Mouse (Mus musculus) gastrocnemius, adult 2 months (tissue): ENCODE measurements at regions not wholly inside any gene's neighbourhood (a gene's known extent, or its start where the extent isn't known, plus 50 kb on each side); places are given as distances from the start of the nearest gene placed in this dataset.

Experiments used
- DNase-seq: peaks from one replicate; pipeline ENCODE4 v3.0.0; 2022
- H3K27ac ChIP-seq: fragments of 200-600 bp; 2 replicates; pipeline ENCODE4 v1.8.1; 2022; ENCODE audit warnings: mild to moderate bottlenecking
- H3K4me3 ChIP-seq: fragments of 200-600 bp; 2 replicates; pipeline ENCODE4 v1.8.1; 2022; ENCODE audit warnings: mild to moderate bottlenecking, moderate library complexity
- CTCF ChIP-seq: fragments of 200-600 bp; IDR thresholded peaks from 2 replicates; pipeline ENCODE4 v1.8.1; 2022; ENCODE audit warnings: antibody characterized with exemption, mild to moderate bottlenecking, moderate library complexity
- intact Hi-C: fragments of 180-260 bp; cut with DNase I; formaldehyde crosslinking; loops from one replicate; pipeline ENCODE4 v1.15.1; 2025

DNA sequence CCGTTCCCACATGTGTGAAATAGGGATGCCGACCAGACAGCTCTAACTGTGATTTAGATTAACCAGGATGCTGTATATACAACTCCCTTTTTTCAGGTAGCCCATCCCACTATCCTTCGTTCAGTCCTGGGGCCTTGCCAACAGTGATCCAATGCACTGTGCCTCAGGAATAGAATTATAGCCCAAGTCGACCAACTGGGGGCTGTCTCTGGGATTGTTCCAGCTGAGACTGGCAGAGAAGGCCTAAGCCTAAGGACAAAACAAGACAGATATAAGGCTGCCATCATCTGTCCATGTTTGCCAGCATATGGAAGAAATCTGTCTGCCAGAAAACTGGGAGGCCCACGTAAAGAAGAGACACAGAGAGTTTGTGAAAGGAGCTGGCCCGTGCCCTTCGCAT lies 269.9 kb downstream of the H2al1j start:
- H3K27ac ChIP-seq: no peak overlapping the region
- intact Hi-C loops: no loop called here
- DNase-seq: no peak

GRCm38 (mm10) chrX:11614237-11614636 lies 286.6 kb downstream of the H2al1j start:
- DNase-seq: peak; percentile 47
- H3K27ac ChIP-seq: no peak overlapping the region
- intact Hi-C loops: no loop called here

More for the DNA sequence above, 269.9 kb downstream of the H2al1j start:
- TF ChIP-seq CTCF: no peak
- H3K4me3 ChIP-seq: no peak overlapping the region

GRCm38 (mm10) chrX:11621045-11621763 lies 293.6 kb downstream of the H2al1j start:
- intact Hi-C loops: no loop called here
- TF ChIP-seq CTCF: no peak
- H3K27ac ChIP-seq: peak overlapping the region; percentile 64
- peak; percentile 74 for DNase-seq
- H3K4me3 ChIP-seq: peak overlapping the region; percentile 22; the same call in 1 of the 2 replicates

More at GRCm38 (mm10) chrX:11614237-11614636, 286.6 kb downstream of the H2al1j start:
- no peak overlapping the region for H3K4me3 ChIP-seq
- TF ChIP-seq CTCF: no peak

GRCm38 (mm10) chrX:11626274-11626878 lies 298.8 kb downstream of the H2al1j start:
- Histone ChIP-seq H3K27ac (no peak overlapping the region), H3K4me3 (no peak overlapping the region)
- DNase-seq: no peak
- intact Hi-C loops: no loop called here
- TF ChIP-seq CTCF: no peak

- no peak for TF ChIP-seq CTCF
- Histone ChIP-seq H3K4me3 (no peak overlapping the region), H3K27ac (no peak overlapping the region)
- intact Hi-C loops: no loop called here
- no peak for DNase-seq
Observed at GRCm38 (mm10) chrX:11629362-11629761, 301.7 kb downstream of the H2al1j start.

GRCm38 (mm10) chrX:11629906-11630305 lies 302.3 kb downstream of the H2al1j start:
- intact Hi-C loops: loop anchor here (5.0 to 10.0 kb wide), 7 partner anchors 105 to 622 kb away; no protein-coding TSS in a partner anchor
- no peak overlapping the region for H3K27ac ChIP-seq
- no peak overlapping the region for H3K4me3 ChIP-seq
- peak; percentile 70 for DNase-seq
- TF ChIP-seq CTCF: peak; percentile 70

DNA sequence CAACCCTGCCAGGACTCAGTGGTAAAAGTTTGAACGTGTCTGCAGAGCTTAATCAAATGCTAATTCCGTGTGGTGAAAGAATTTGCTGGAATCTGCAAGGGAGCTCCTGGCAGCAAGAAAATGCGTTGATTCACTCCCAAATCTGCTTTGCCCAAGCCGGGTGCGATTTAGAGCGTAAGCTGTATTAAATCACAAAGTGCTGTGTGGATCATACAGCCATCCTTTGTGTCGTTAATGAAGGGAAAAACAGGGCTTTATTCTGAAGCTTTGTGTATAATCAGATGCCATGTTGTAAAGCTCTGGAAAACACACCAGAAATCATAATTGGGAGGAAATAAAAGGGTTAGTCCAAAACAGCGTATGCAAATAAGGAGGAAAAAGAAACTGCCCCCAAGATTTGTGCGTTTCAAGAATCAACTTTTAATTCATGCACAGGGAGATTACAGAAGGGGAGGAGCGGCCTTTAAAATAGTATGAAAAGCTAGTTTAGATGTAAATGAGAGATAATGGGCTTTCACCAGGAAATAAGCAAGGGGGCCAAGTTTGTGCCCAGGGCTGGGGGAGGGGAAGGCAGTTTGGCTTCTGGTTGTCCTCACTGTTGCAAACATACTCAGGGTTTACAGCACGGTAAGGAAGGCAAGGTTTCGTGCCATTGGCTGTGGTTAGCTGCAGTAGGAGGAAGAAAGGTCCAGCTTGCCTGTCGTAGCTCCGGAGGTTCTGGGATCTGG lies 303.7 kb downstream of the H2al1j start:
- H3K4me3 ChIP-seq: no peak overlapping the region
- TF ChIP-seq CTCF: no peak

DNA sequence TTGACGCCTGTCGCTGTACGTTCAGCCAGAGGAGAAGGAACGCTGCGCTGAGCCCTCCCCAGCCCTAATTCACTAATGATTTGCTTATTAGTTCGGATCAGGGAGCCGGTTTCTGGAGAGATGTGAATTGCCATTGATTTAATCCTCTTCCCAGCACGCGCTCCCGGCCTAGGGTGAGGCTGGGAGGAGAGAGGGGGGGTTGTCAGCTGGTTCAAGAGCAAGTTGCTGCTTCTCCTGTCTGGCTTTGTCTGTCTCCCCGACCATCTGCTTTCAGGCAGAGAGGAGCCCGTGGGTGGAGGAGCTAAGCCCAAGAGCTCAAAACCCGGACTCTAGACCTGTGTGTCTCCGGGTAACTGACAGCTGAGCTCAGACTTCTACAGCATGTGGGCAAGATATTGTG lies 304.4 kb downstream of the H2al1j start:
- intact Hi-C loops: loop anchor here (5.0 to 10.0 kb wide), 7 partner anchors 103 to 620 kb away; no protein-coding TSS in a partner anchor
- no peak for DNase-seq
- Histone ChIP-seq H3K27ac (no peak overlapping the region), H3K4me3 (no peak overlapping the region)
- TF ChIP-seq CTCF: no peak

More for the DNA sequence above, 303.7 kb downstream of the H2al1j start:
- DNase-seq: no peak
- intact Hi-C loops: loop anchor here (5.0 to 10.0 kb wide), 7 partner anchors 103 to 621 kb away; no protein-coding TSS in a partner anchor
- no peak overlapping the region for H3K27ac ChIP-seq

DNA sequence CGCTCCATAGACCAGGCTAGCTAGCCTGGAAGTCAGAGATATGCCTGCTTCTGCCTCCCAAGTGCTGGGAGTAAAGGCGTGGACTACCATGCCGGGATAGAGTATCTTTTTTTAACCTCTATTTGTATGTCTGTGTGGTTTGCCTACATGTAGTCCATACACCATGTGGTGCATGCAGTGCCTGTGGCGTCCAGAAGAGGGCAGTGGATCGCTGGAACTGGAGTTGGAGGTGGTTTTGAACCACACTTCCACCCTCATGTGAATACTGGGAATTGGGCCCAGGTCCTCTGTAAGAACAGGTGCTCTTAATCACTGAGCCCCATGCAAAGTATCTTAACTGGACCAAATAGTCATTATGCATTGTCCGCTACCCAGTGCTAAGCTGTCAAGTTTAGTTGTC lies 306.2 kb downstream of the H2al1j start:
- H3K27ac ChIP-seq: no peak overlapping the region
- TF ChIP-seq CTCF: peak; percentile 60
- no peak overlapping the region for H3K4me3 ChIP-seq
- peak; percentile 43 for DNase-seq
- intact Hi-C loops: loop anchor here (5.0 to 10.0 kb wide), 7 partner anchors 101 to 618 kb away; no protein-coding TSS in a partner anchor

DNA sequence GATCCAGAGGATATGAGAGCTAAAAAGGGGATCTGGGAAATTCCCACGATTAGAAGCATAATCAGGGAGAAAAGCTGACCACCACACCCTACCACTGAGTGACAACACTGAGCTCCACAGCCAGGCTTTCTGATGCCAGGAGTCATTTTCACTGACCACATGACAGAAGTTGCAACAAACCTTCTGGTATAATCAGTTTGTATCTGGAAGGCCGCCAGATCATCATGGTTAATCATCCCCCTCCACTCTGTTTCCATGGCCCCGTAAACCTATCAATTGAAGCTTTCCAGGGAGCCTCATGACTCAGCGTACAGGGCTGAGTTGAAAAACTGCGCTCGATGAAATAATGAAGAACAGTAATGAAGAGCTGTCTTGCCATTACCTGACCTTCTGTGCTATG lies 316.9 kb downstream of the H2al1j start:
- TF ChIP-seq CTCF: no peak
- DNase-seq: no peak
- intact Hi-C loops: loop anchor here (5.0 kb wide), 1 partner anchor 163 kb away; no protein-coding TSS in a partner anchor
- no peak overlapping the region for H3K27ac ChIP-seq
- H3K4me3 ChIP-seq: no peak overlapping the region

- DNase-seq: no peak
- intact Hi-C loops: no loop called here
- no peak overlapping the region for H3K4me3 ChIP-seq
Observed at GRCm38 (mm10) chrX:11646681-11647526, 319.3 kb downstream of the H2al1j start.

GRCm38 (mm10) chrX:11647527-11647836 lies 319.9 kb downstream of the H2al1j start:
- no peak overlapping the region for H3K4me3 ChIP-seq
- intact Hi-C loops: no loop called here
- no peak for TF ChIP-seq CTCF
- DNase-seq: no peak
- no peak overlapping the region for H3K27ac ChIP-seq

More at GRCm38 (mm10) chrX:11646681-11647526, 319.3 kb downstream of the H2al1j start:
- no peak overlapping the region for H3K27ac ChIP-seq
- no peak for TF ChIP-seq CTCF
